Mouse (Mus musculus) stomach, embryonic 14.5 days (tissue): ENCODE results near the gene Kri1. TPM values are rescaled to one million over a fixed set of nuclear protein-coding genes. Genes with fewer than 3 reads are reported as not detected.
A peak's percentile ranks its signal among the peaks of the same experiment; 100 is the strongest.

Experiments used
- ATAC-seq: fragments of 200-750 bp; cut with Nextera tagmentation; 2 replicates; pipeline ENCODE4 v1.8.0; 2017; ENCODE audit warnings: low read depth, moderate TSS enrichment; ENCODE audit not compliant: insufficient number of reproducible peaks, insufficient read depth, low FRiP score
- H3K27ac ChIP-seq: fragments of 300-500 bp; sonication (generic); 2 replicates; pipeline ENCODE4 v1.5.1; 2014; ENCODE audit warnings: mild to moderate bottlenecking, low read length, moderate library complexity, mixed read lengths
- H3K27me3 ChIP-seq: fragments of 300-500 bp; sonication (generic); 2 replicates; pipeline ENCODE4 v1.6.1; 2014; ENCODE audit warnings: low read length, control low read depth, mixed read lengths; ENCODE audit not compliant: control insufficient read depth, insufficient read depth
- H3K36me3 ChIP-seq: fragments of 300-500 bp; sonication (generic); 2 replicates; pipeline ENCODE4 v1.6.1; 2014; ENCODE audit warnings: mild to moderate bottlenecking, control low read depth, low read length, moderate library complexity, mixed read lengths; ENCODE audit not compliant: control insufficient read depth, insufficient read depth
- H3K4me1 ChIP-seq: fragments of 300-500 bp; sonication (generic); 2 replicates; pipeline ENCODE4 v1.6.1; 2014; ENCODE audit warnings: low read length, control low read depth, mixed read lengths; ENCODE audit not compliant: control insufficient read depth, insufficient read depth
- H3K4me2 ChIP-seq: fragments of 300-500 bp; sonication (generic); replicated peaks from 2 replicates; pipeline ENCODE4 v1.6.1; 2014; ENCODE audit warnings: low read depth, low read length, control low read depth
- H3K4me3 ChIP-seq: fragments of 300-500 bp; sonication (generic); 2 replicates; pipeline ENCODE4 v1.5.1; 2014; ENCODE audit warnings: low read depth, low read length, control low read depth
- H3K9ac ChIP-seq: fragments of 300-500 bp; sonication (generic); replicated peaks from 2 replicates; pipeline ENCODE4 v1.6.1; 2014; ENCODE audit warnings: low read depth, mild to moderate bottlenecking, control low read depth, low read length, moderate library complexity, mixed read lengths
- H3K9me3 ChIP-seq: fragments of 300-500 bp; sonication (generic); 2 replicates; pipeline ENCODE4 v1.6.1; 2016; ENCODE audit warnings: low read depth, low read length, control low read depth; ENCODE audit not compliant: control insufficient read depth
- WGBS: fragments of 180-500 bp; shearing (Covaris S2); extraction: QIAGEN DNeasy Blood & Tissue Kit; methylation state at CpG from one replicate; pipeline ENCODE4 v1.1.7; 2014; 5-methylcytosine and 5-hydroxymethylcytosine counted together
- polyA plus RNA-seq: library from polyadenylated mRNA; unstranded; fragments of >200 nt; fragmentation: Nextera tagmentation; extraction: Ambion mirVana; gene quantifications from 2 replicates; pipeline ENCODE4 v1.2.1, GENCODE M21; 2014

The Kri1 gene
- polyA plus RNA-seq, 1 experiment from 2014 or later, result 14.7 TPM

DNA sequence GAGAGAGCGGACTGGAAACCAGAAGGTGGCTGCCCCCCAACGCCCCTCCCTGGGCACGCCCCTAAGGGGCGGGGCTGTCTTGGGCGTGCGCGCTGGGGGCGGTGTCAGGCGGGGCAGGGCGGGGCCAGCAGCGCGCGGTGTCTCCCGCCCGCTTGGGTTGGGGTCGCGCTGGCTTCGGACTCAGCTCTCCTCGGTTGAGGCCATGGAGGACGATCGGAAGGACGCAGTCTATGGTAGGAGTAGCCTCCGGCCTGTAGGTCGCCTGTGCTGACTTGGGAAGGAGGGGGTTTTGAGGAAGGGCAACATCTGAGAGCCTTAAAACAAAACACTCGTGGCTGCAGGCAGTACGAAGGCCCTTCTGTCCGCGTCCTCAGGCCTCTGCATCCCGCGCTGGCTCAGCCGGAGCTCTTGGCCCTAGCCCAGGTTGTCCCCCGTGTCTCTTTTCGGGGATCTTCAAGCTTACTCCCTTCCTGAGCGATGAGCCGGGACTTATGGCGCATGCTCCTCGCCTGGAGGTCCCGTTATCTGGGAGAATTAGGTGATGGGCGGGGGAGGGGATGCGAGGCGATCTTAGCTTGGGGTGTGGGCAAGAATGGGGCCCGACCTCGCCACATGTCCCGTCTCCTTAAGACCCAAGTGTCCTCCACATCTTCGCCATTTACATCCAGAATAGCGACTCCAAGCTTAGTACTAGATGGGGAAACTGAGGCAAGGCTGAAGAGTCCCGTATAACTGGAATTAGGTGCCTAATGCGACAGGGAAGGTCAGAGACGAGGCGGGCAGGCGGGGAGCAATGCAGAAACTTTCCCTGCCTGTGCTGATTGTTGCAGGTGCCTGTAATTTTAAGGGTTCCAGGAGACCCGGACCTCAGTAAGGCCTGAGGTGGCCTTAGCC, 33.1 kb upstream of the Kri1 start, which contains the start of gene Slc44a2:
TSS of gene Slc44a2 (plus strand) at position 80 of the 894 bp plus-strand sequence.
- 2% methylated on average over 52 of the region's 52 CpGs for WGBS
- peak; percentile 90 for ATAC-seq
- Histone ChIP-seq H3K4me2 (peak within 1 kb of the TSS; percentile 91), H3K9ac (peak within 1 kb of the TSS; percentile 34), H3K36me3 (no peaks in the 10 kb centered on the region), H3K9me3 (no peaks in the 10 kb centered on the region), H3K4me1 (peaks cover 9% of the 10 kb centered on the region; the same call in 1 of the 2 replicates), H3K27me3 (no peaks in the 10 kb centered on the region), H3K4me3 (peak within 1 kb of the TSS; percentile 50), H3K27ac (peak within 1 kb of the TSS; percentile 0; the same call in 1 of the 2 replicates)

DNA sequence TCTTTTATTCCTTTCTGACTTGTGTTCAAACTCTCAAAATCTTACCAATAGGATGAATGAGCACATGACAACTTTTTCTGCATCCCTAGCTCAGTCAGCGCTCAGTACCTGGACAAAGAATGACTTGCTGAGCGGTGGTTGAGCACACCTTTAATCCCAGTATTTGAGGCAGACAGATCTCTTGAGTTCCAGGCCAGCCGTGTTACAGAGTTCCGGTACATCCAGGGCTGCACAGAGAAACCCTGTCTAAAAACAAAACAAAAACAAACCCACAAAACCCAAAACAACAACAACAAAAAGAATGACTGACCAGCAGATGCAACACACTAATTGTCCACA, 32.5 kb upstream of the Kri1 start:
- H3K4me2 ChIP-seq, result peak overlapping the region; percentile 91
- no peak overlapping the region for H3K27ac ChIP-seq
- H3K4me3 ChIP-seq, result peak overlapping the region; percentile 50
- peak overlapping the region; percentile 34 for H3K9ac ChIP-seq
- WGBS, result 29% methylated on average over 4 of the region's 4 CpGs
- peaks cover 9% of the 10 kb centered on the region; the same call in 1 of the 2 replicates for H3K4me1 ChIP-seq
- no peaks in the 10 kb centered on the region for H3K9me3 ChIP-seq
- ATAC-seq, result no peak
- H3K36me3 ChIP-seq, result no peaks in the 10 kb centered on the region
- no peaks in the 10 kb centered on the region for H3K27me3 ChIP-seq

DNA sequence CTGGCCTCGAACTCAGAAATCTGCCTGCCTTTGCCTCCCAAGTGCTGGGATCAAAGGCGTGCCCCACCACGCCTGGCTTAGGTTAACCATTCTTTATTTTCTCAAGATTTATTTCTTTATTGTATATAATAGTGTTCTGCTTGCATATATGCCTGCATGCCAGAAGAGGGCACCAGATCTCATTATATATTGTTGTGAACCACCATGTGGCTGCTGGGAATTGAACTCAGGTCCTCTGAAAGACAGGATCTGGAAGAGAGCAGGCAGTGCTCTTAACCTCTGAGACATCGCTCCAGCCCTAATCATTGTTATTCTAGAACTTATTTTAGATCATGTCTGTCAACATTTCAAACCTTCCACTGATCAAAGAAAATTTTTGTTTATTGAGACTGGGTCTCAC, 31.7 kb upstream of the Kri1 start:
- Histone ChIP-seq H3K27me3 (no peaks in the 10 kb centered on the region), H3K9ac (no peak overlapping the region), H3K36me3 (no peaks in the 10 kb centered on the region), H3K9me3 (no peaks in the 10 kb centered on the region), H3K4me1 (peaks cover 9% of the 10 kb centered on the region; the same call in 1 of the 2 replicates), H3K4me3 (no peak overlapping the region), H3K27ac (no peak overlapping the region), H3K4me2 (no peak overlapping the region)
- no peak for ATAC-seq
- 91% methylated on average over 4 of the region's 4 CpGs for WGBS

DNA sequence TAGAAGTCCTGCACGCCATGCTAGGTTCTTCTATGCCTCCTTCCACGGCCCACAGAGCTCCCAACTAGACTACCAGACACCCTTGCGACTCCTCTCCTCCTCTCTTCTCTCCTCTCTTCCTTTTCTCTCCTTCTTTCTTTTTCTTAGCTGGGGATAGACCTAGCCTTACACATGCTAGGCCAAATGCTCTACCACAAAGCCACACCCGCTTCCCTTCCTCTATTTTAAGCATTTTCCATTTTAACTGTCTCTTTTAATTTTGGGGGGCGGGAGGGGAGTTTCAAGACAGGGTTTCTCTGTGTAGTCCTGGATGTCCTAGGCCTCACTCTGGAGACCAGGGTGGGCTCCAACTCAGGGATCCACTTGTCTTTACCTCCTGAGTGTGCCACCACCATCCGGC, 31.0 kb upstream of the Kri1 start:
- no peaks in the 10 kb centered on the region for H3K9me3 ChIP-seq
- H3K9ac ChIP-seq, result no peak overlapping the region
- no peak overlapping the region for H3K4me2 ChIP-seq
- no peak overlapping the region for H3K27ac ChIP-seq
- no peak overlapping the region for H3K4me3 ChIP-seq
- peaks cover 9% of the 10 kb centered on the region; the same call in 1 of the 2 replicates for H3K4me1 ChIP-seq
- WGBS, result 90% methylated on average over 6 of the region's 6 CpGs
- no peaks in the 10 kb centered on the region for H3K36me3 ChIP-seq
- no peaks in the 10 kb centered on the region for H3K27me3 ChIP-seq
- ATAC-seq, result no peak

DNA sequence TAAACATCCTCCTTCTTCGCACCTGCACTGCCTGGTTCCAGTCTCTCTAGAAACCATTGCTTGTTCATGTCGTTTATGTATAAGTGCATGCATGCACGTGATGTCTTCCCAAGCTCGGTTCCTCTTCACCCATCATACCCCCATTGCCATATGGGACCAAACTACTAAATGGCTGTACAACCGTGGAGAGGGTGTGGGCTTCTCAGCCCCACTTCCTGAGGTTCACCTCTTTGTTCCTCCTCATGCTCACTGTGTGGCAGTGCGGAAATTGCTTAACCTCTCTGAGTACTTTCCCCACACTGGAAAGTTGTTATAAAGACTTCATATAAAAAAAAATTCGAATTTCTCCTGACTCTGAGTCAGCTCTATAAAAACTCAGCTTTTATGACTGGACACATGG, 28.9 kb upstream of the Kri1 start:
- ATAC-seq, result no peak

DNA sequence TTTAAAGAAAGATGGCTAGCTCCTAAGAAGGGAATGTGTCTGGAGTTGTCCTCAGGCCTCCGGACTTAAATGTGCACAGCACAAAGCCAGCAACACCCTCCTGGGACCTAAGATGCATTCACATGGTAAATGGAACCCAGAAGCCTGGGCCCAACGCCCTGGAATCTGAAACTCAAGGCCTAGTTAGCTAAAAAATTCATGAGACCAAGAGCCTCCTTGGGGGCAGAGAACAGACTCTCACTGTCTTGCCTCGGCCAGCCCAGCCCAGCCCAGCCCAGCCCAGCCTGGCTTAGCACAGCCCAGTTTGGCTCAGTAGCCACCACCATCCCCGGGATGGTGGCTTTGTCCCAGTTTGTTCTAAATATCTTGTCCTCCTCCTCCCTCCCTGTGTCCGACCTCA, 27.7 kb upstream of the Kri1 start:
- Histone ChIP-seq H3K9ac (no peak overlapping the region), H3K36me3 (no peaks in the 10 kb centered on the region)
- 51% methylated on average over 5 of the region's 5 CpGs for WGBS

More for the DNA sequence above, 28.9 kb upstream of the Kri1 start:
- Histone ChIP-seq H3K36me3 (no peaks in the 10 kb centered on the region), H3K27ac (no peak overlapping the region), H3K4me3 (no peak overlapping the region), H3K9me3 (no peaks in the 10 kb centered on the region), H3K27me3 (peaks cover 7% of the 10 kb centered on the region; the same call in 1 of the 2 replicates), H3K4me1 (peaks cover 2% of the 10 kb centered on the region; the same call in 1 of the 2 replicates), H3K4me2 (no peak overlapping the region), H3K9ac (no peak overlapping the region)
- 72% methylated on average over 7 of the region's 7 CpGs for WGBS

DNA sequence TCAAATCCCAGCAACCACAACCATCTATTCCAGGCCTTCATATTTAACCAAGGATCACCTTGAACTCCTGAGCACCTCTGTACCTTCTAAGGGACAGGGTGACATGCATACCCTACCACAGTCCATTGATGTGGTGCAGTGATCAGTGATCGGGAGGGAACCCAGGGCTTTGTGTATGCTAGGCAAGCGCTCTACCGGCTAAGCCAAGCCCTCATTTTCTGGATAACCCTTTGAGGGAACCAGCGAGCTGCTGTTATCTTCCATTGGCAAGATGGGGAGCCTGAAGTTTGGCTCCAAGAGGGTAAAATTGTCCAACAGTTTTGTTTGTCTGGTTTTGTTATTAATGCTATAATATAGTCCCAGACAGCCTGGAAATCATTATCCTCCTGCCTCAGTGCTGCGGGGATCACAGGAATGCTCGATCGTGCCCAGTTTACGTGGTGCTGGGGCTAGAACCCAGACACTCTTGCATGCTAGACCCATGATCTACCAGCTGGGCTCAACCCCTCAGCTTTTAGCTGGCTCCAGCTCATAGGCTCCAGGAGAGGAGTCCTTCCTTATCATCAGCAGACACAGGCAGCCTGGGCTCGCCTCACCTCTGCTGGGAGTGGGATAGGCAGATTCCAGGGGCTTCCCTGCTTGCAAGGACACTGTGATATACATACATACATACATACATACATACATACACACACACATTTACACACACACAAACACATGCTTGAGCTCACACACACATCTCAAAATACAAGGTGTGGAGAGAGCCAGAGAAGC, 26.8 kb upstream of the Kri1 start:
- Histone ChIP-seq H3K9me3 (no peaks in the 10 kb centered on the region), H3K9ac (no peak overlapping the region), H3K27ac (no peak overlapping the region), H3K4me1 (no peaks in the 10 kb centered on the region), H3K4me3 (no peak overlapping the region), H3K4me2 (no peak overlapping the region), H3K36me3 (no peaks in the 10 kb centered on the region), H3K27me3 (peaks cover 7% of the 10 kb centered on the region; the same call in 1 of the 2 replicates)
- 88% methylated on average over 9 of the region's 9 CpGs for WGBS
- no peak for ATAC-seq

More for the DNA sequence above, 27.7 kb upstream of the Kri1 start:
- ATAC-seq, result no peak
- Histone ChIP-seq H3K27ac (no peak overlapping the region), H3K27me3 (peaks cover 7% of the 10 kb centered on the region; the same call in 1 of the 2 replicates), H3K4me1 (no peaks in the 10 kb centered on the region), H3K9me3 (no peaks in the 10 kb centered on the region), H3K4me3 (no peak overlapping the region), H3K4me2 (no peak overlapping the region)

DNA sequence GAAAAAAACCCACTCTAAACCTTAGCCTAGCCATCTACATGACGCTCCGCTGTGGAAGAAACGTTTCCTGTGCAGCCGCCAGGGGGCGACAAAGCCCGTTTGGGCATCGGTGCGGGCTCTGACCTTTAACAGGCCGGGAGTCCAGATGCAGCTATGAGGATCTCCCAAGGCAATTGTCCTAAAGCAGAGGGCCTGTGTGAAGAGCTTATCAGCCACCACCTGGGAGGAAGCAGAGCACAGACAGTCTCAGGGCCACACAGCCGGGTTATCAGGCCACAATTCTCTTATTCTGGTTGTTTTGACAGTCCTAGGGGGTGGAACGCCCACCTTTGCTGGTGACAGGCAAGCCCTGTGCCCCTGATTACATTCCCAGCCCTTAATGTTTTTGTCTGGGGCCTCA, 25.6 kb upstream of the Kri1 start:
- ATAC-seq, result peak; percentile 76; the same call in 1 of the 2 replicates
- Histone ChIP-seq H3K9ac (no peak overlapping the region), H3K9me3 (no peaks in the 10 kb centered on the region), H3K4me1 (no peaks in the 10 kb centered on the region), H3K27me3 (peaks cover 7% of the 10 kb centered on the region; the same call in 1 of the 2 replicates), H3K27ac (no peak overlapping the region), H3K4me2 (no peak overlapping the region), H3K36me3 (no peaks in the 10 kb centered on the region), H3K4me3 (no peak overlapping the region)
- 7% methylated on average over 11 of the region's 11 CpGs for WGBS
